Mouse (Mus musculus): ENCODE measurements around the gene Lrp5. TPM values are rescaled to one million over a fixed set of nuclear protein-coding genes. Genes with fewer than 3 reads are reported as not detected.

Lrp5 gene
- polyA plus RNA-seq, 1 experiment: 10.7 TPM

DNA sequence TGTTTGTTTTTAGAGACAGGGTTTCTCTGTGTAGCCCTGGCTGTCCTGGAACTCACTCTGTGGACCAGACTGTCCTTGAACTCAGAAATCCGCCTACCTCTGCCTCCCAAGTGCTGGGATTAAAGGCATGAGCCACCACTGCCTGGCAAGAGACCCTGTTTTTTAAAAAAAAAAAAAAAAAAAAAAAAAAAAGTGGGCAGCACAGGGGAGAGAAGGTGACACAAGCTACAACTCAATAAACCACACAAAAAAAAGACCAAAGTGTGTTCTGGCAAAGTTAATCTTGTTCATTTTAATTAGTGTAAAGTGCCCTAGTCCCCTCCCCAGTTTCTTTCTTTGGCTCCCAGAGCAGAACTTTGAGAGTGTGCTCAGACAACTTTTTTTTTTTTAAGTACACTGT lies 137.1 kb downstream of the Lrp5 start:
- DNase-seq (ENCODE audit: low read depth): no peak
- TF ChIP-seq CTCF (IDR thresholded peaks at IDR 0.05; ENCODE audit: borderline replicate concordance, extremely low read depth, insufficient read depth, insufficient read length) (no peak), POLR2A (IDR thresholded peaks at IDR 0.05; ENCODE audit: borderline replicate concordance, extremely low read depth, insufficient read depth, insufficient read length, poor library complexity, severe bottlenecking) (no peak)

DNA sequence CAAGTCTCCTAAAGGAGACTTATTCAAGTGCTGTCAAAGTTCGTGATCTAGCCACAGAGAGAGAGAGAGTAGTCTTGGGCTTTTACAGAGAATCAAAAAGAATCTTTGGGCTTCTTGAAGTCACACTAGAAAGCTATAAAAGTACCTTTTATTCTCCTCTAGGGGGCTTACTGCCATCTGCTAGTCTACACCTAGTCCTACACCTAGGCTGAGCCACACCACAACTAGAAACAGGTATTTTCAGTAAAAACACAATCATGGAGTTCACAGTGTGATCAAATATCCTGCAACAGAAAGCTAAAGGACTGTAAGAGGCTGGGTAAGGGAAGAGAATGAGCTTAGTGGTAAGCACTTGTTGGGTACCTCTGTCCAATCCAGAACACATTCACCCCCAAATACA lies 138.1 kb downstream of the Lrp5 start:
- no peak for DNase-seq (ENCODE audit: low read depth)

DNA sequence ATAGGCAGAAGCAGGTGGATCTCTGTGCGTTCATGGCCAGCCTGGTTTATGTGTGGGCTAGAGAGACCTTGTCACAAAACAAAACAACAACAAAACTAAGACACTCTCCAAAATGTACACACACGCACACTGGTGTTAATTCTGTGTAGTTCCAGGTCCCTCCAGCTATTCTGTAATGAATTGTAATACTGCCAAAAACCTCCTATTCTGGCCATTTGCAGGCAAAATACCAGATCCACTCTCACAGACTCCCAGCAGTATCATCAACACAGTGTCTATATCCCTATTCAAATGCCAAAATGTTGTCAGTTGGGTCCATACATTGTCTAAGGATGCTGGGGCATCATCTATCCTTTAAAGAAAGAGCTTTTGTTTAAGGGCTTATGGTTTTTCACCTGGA lies 141.4 kb downstream of the Lrp5 start:
- DNase-seq (ENCODE audit: low read depth): no peak
- TF ChIP-seq CTCF (IDR thresholded peaks at IDR 0.05; ENCODE audit: borderline replicate concordance, extremely low read depth, insufficient read depth, insufficient read length) (no peak), POLR2A (IDR thresholded peaks at IDR 0.05; ENCODE audit: borderline replicate concordance, extremely low read depth, insufficient read depth, insufficient read length, poor library complexity, severe bottlenecking) (no peak)

More for the DNA sequence above, 138.1 kb downstream of the Lrp5 start:
- no peak for TF ChIP-seq CTCF (IDR thresholded peaks at IDR 0.05; ENCODE audit: borderline replicate concordance, extremely low read depth, insufficient read depth, insufficient read length)
- no peak for TF ChIP-seq POLR2A (IDR thresholded peaks at IDR 0.05; ENCODE audit: borderline replicate concordance, extremely low read depth, insufficient read depth, insufficient read length, poor library complexity, severe bottlenecking)

DNA sequence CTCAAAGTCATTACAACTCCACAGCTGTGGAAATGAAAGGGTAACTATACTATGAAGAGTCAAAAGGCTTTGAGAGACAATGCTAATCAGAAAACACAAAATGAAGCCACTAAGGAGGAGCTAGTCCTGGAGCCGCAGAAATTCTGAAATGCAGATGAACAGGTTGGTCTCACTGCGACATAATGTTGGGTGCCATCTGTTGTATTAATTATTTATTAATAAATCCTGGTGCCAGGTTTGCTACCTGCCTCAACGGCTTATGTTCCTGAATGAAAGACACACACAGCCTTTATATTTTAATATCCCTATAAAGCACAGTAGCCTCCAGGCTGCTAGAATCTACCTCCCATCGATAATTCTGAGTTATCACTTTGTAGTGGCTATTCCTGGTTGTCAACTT lies 143.8 kb downstream of the Lrp5 start:
- DNase-seq (ENCODE audit: low read depth): no peak
- no peak for TF ChIP-seq POLR2A (IDR thresholded peaks at IDR 0.05; ENCODE audit: borderline replicate concordance, extremely low read depth, insufficient read depth, insufficient read length, poor library complexity, severe bottlenecking)
- no peak for TF ChIP-seq CTCF (IDR thresholded peaks at IDR 0.05; ENCODE audit: borderline replicate concordance, extremely low read depth, insufficient read depth, insufficient read length)

DNA sequence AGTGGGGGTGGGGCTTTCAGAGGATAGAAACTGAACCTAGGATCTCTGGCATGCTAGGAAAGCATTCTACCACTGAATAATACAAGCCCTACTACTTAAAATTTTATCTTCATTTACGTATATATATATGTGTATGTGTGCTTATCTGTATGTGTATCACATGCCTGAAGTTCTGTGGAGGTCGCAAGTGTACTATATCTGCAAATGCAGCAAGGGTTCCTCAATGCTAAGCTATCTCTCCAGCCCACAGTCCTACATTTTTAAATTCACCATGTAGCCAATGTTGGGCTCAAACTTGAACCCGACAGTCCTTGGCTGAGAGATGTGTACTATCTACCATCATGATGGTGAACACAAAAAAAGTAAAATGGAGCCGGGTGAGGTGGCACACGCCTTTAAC lies 145.4 kb downstream of the Lrp5 start:
- no peak for TF ChIP-seq POLR2A (IDR thresholded peaks at IDR 0.05; ENCODE audit: borderline replicate concordance, extremely low read depth, insufficient read depth, insufficient read length, poor library complexity, severe bottlenecking)
- no peak for TF ChIP-seq CTCF (IDR thresholded peaks at IDR 0.05; ENCODE audit: borderline replicate concordance, extremely low read depth, insufficient read depth, insufficient read length)
- no peak for DNase-seq (ENCODE audit: low read depth)

DNA sequence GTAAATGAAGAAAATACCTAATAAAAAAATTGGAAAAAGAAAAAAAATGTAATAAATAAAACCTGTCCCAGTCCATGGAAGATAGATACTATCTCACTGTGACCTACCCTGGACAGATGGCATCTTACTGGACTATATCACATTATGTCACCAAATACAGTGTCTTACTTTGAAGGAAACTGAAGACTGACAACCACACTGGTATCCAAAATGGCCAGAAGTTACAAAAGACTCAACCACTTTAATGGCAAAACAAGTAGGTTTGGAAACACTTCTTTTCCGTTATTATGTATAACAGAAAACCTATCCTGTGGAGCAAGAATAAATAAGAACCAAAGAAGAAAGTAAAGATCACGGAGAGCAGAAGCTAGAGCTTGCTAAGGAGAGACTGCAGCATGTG lies 146.1 kb downstream of the Lrp5 start:
- TF ChIP-seq POLR2A (IDR thresholded peaks at IDR 0.05; ENCODE audit: borderline replicate concordance, extremely low read depth, insufficient read depth, insufficient read length, poor library complexity, severe bottlenecking) (no peak), CTCF (IDR thresholded peaks at IDR 0.05; ENCODE audit: borderline replicate concordance, extremely low read depth, insufficient read depth, insufficient read length) (no peak)
- no peak for DNase-seq (ENCODE audit: low read depth)

DNA sequence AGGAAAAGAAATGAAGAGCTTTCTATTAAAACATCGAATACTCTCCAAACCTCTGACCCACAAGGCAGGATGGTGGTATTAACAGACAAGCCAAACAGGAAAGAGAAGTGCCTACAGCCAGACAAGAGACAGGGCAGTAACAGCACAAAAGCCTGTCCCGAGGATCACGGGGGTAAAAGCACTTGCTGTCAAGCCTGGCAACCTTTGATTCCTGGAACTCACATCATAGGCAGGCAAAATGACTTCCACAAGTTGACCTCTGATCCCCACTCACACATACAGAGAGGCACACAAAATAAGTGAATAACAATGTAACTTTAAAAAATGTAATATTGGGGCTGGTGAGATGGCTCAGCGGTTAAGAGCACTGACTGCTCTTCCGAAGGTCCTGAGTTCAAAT lies 146.9 kb downstream of the Lrp5 start:
- no peak for DNase-seq (ENCODE audit: low read depth)

DNA sequence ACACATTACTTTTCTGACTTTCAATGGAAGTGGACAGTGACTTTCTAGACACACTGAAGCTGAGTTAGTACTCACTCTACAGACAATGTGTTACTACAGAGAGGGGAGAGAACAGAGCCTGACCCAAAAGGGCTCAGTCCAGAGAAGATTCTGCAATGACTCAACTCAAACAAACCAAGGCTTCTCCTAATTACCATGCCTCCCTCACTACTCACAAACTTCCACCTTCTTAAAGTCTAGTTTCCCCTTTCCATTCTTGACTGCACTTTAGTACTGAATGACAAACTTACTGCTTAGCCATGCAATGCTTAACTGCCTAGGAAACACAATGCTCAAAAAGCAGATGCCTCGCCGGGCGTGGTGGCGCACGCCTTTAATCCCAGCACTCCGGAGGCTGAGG lies 148.7 kb downstream of the Lrp5 start:
- no peak for TF ChIP-seq CTCF (IDR thresholded peaks at IDR 0.05; ENCODE audit: borderline replicate concordance, extremely low read depth, insufficient read depth, insufficient read length)
- TF ChIP-seq POLR2A (IDR thresholded peaks at IDR 0.05; ENCODE audit: borderline replicate concordance, extremely low read depth, insufficient read depth, insufficient read length, poor library complexity, severe bottlenecking): no peak

More for the DNA sequence above, 146.9 kb downstream of the Lrp5 start:
- TF ChIP-seq POLR2A (IDR thresholded peaks at IDR 0.05; ENCODE audit: borderline replicate concordance, extremely low read depth, insufficient read depth, insufficient read length, poor library complexity, severe bottlenecking) (no peak), CTCF (IDR thresholded peaks at IDR 0.05; ENCODE audit: borderline replicate concordance, extremely low read depth, insufficient read depth, insufficient read length) (no peak)

DNA sequence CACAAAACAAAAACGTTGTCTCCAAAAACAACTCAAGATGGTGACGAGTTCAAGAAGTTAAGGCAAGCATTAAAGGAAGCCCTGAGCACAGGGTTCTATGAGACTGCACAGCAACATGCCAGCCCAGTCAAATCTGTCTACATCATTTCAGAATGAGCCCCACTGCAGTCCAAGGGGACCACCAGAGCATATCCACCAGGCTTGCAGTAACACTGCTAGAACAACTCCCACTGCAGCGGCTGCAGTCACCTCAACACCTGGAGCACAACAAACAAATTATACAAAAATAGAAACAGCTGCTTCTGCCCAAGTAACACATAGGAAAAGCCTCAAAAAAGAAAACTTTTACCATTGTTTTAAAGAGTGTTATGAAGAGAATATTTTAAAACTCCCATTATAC lies 151.4 kb downstream of the Lrp5 start:
- no peak for DNase-seq (ENCODE audit: low read depth)

More for the DNA sequence above, 148.7 kb downstream of the Lrp5 start:
- no peak for DNase-seq (ENCODE audit: low read depth)

More for the DNA sequence above, 151.4 kb downstream of the Lrp5 start:
- TF ChIP-seq POLR2A (IDR thresholded peaks at IDR 0.05; ENCODE audit: borderline replicate concordance, extremely low read depth, insufficient read depth, insufficient read length, poor library complexity, severe bottlenecking): no peak

Other genes with a start within 250 kb of the Lrp5 start
- gene Ppp6r3, start 110.8 kb downstream of the Lrp5 start, polyA plus RNA-seq (2012; rRNA removed): 104 and 118 TPM in 2 replicates
- gene 1810055G02Rik, start 21.7 kb upstream of the Lrp5 start, polyA plus RNA-seq (2012; rRNA removed): 48.5 and 50.3 TPM in 2 replicates
- gene Kmt5b, start 80.9 kb upstream of the Lrp5 start, polyA plus RNA-seq (2012; rRNA removed): 46.7 and 62.8 TPM in 2 replicates
- gene Chka, start 165.2 kb upstream of the Lrp5 start, polyA plus RNA-seq (2012; rRNA removed): 79.9 and 89.6 TPM in 2 replicates
- gene Tcirg1, start 220.6 kb upstream of the Lrp5 start, polyA plus RNA-seq (2012; rRNA removed): 31.4 and 45.2 TPM in 2 replicates
- 184 and 218 TPM in 2 replicates for gene Ndufs8, start 226.2 kb upstream of the Lrp5 start, polyA plus RNA-seq (2012; rRNA removed)
- gene Aldh3b1, start 243.2 kb upstream of the Lrp5 start, polyA plus RNA-seq (2012; rRNA removed): 1.2 and 1.8 TPM in 2 replicates
- gene Unc93b1, start 248.6 kb upstream of the Lrp5 start, polyA plus RNA-seq (2012; rRNA removed): 12.3 and 13.4 TPM in 2 replicates

All from brain, embryonic 14.5 days (tissue).